Mouse (Mus musculus) liver, postnatal 0 days (tissue): Measurements from ENCODE around the gene Uts2r.

Source experiments
- CTCF ChIP-seq: sonication (generic); IDR thresholded peaks from 2 replicates; pipeline ENCODE4 v1.5.1; 2016; ENCODE audit warnings: antibody characterized with exemption, low read depth
- EP300 ChIP-seq: IDR thresholded peaks from 2 replicates; pipeline ENCODE4 v1.6.1; 2016; ENCODE audit warnings: antibody characterized with exemption, low read depth, mild to moderate bottlenecking

DNA sequence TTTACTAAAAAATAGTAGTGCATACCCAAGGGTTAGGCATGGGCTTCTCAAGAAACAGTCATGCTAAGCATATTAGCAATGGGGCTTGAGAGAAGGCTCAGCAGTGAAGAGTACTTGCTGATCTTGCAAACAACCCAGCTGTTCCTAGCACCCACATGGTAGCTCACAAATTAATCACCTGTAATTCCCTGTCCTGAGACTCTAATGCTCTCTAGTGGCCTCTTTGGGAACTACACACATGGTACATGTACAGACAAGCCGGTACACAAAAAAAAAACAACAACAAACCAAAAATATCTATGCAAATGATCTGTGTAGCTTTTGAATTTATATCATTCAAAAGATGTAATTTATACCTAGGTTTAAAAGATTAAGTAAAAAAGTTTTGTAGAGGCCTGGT, 33.7 kb upstream of the Uts2r start:
- TF ChIP-seq CTCF (peak; percentile 64), EP300 (no peak)
